In genomic region chr13:93314322-93314721, GRCm38 (mm10) we compare ENCODE assay signal across 25 mouse cellular contexts. TPM values are rescaled to one million over a fixed set of nuclear protein-coding genes. Genes with fewer than 3 reads are reported as not detected.
DNase-seq lines count a peak whose midpoint lies in the region; ATAC-seq and TF ChIP-seq lines count a peak whose summit lies in the region.
"Had no signal": no experiment of that assay in that cellular context is flagged by ENCODE, and none has a peak within 500 bp of the region (broad histone marks: within the 10 kb centered on the region; RNA-seq: fewer than 3 reads in every experiment).

No protein-coding gene starts in this region.

- H3K36me3 ChIP-seq in heart, adult 2 months (ENCODE audit: control insufficient read depth, insufficient read depth, low read length), result no peaks in the 10 kb centered on the region; the same call in 1 of the 2 replicates
- no peaks in the 10 kb centered on the region for H3K36me3 ChIP-seq in kidney, postnatal 0 days (ENCODE audit: insufficient read depth, low read length)
- no peaks in the 10 kb centered on the region for H3K36me3 ChIP-seq in stomach, postnatal 0 days (ENCODE audit: control insufficient read depth, insufficient read depth, low read length)
- H3K36me3 ChIP-seq: hindbrain, embryonic 13.5 days; liver, embryonic 15.5 days; midbrain, embryonic 15.5 days; neural tube, embryonic 13.5 days had no signal

- intact Hi-C loops in heart, adult 2 months (cut with DNase I), result no loop called here
- intact Hi-C loops in heart, postnatal 14 days (cut with DNase I), result no loop called here

- H3K9me3 ChIP-seq in kidney, postnatal 0 days (replicated peaks; ENCODE audit: low read length), result no peaks in the 10 kb centered on the region
- H3K9me3 ChIP-seq in stomach, postnatal 0 days (ENCODE audit: control insufficient read depth, low read length), result no peaks in the 10 kb centered on the region
- H3K9me3 ChIP-seq: hindbrain, embryonic 13.5 days; limb, embryonic 10.5 days; liver, embryonic 15.5 days; midbrain, embryonic 15.5 days; neural tube, embryonic 13.5 days had no signal

- H3K4me1 ChIP-seq in heart, adult 2 months (ENCODE audit: control insufficient read depth, insufficient read depth, low read length), result peaks cover 1% of the 10 kb centered on the region; the same call in 1 of the 2 replicates
- H3K4me1 ChIP-seq in kidney, postnatal 0 days (replicated peaks; ENCODE audit: insufficient read depth, low read length), result no peaks in the 10 kb centered on the region
- H3K4me1 ChIP-seq in stomach, postnatal 0 days (replicated peaks; ENCODE audit: control insufficient read depth, insufficient read depth), result no peaks in the 10 kb centered on the region

- no peaks in the 10 kb centered on the region for H3K27me3 ChIP-seq in heart, adult 2 months (ENCODE audit: control insufficient read depth, insufficient read depth, low read length)
- H3K27me3 ChIP-seq in kidney, postnatal 0 days (ENCODE audit: insufficient read depth, low read length), result no peaks in the 10 kb centered on the region
- no peaks in the 10 kb centered on the region for H3K27me3 ChIP-seq in stomach, postnatal 0 days (ENCODE audit: control insufficient read depth, insufficient read depth, low read length)
- H3K27me3 ChIP-seq: hindbrain, embryonic 13.5 days; liver, embryonic 15.5 days; midbrain, embryonic 15.5 days; neural tube, embryonic 13.5 days had no signal

- no peak for DNase-seq in heart, adult 2 months
- DNase-seq in heart, postnatal 14 days, result no peak
- no peak for DNase-seq in kidney, postnatal 0 days (ENCODE audit: low spot score)
- no peak for DNase-seq in kidney, postnatal 25 days
- peak; percentile 14 for DNase-seq in lung, postnatal 36 days
- no peak for DNase-seq in lung, postnatal 25 days (ENCODE audit: low spot score)
- DNase-seq in stomach, postnatal 0 days (ENCODE audit: low spot score), result no peak
- no peak for DNase-seq in ovary, postnatal 14 days (ENCODE audit: low spot score)
- DNase-seq: adrenal gland, postnatal 25 days; cerebellum, adult 11 months; cerebellum, postnatal 10 days; gastrocnemius, postnatal 10 days; kidney, adult 8-10 months; kidney, postnatal 14 days; liver; lung, postnatal 14 days; right cerebral cortex, postnatal 4 days; thymus, postnatal 25 days had no signal

- no peak for ATAC-seq in kidney, postnatal 0 days (replicated peaks; ENCODE audit: low FRiP score, low read depth)
- ATAC-seq in stomach, postnatal 0 days (ENCODE audit: low FRiP score, low TSS enrichment), result no peak
- ATAC-seq: inflammation-experienced regulatory T-cells, adult 6 months; midbrain, embryonic 15.5 days had no signal

- no peaks in the 10 kb centered on the region for H3K79me2 ChIP-seq in heart, adult 2 months (replicated peaks; ENCODE audit: control insufficient read depth, insufficient read depth, low read length)

- H3K4me2 ChIP-seq in kidney, postnatal 0 days (ENCODE audit: low read length), result no peak overlapping the region
- H3K4me2 ChIP-seq in stomach, postnatal 0 days (replicated peaks; ENCODE audit: low read depth), result no peak overlapping the region
- H3K4me2 ChIP-seq: hindbrain, embryonic 13.5 days; liver, embryonic 15.5 days; midbrain, embryonic 15.5 days; neural tube, embryonic 13.5 days had no signal

- no peak for TF ChIP-seq POLR2A in heart, adult 2 months (IDR thresholded peaks at IDR 0.05; ENCODE audit: insufficient read depth, low read depth, low read length)

- H3K4me3 ChIP-seq in heart, adult 2 months, result no peak overlapping the region
- H3K4me3 ChIP-seq in kidney, postnatal 0 days (replicated peaks; ENCODE audit: low read depth, low read length), result no peak overlapping the region
- H3K4me3 ChIP-seq in stomach, postnatal 0 days (ENCODE audit: low read depth, low read length), result no peak overlapping the region
- H3K4me3 ChIP-seq: hindbrain, embryonic 13.5 days; limb, embryonic 10.5 days; liver, embryonic 15.5 days; midbrain, embryonic 15.5 days; myocyte; neural tube, embryonic 13.5 days had no signal

- TF ChIP-seq EP300 in heart, adult 2 months (IDR thresholded peaks at IDR 0.05; ENCODE audit: insufficient read depth, low read depth, low read length), result 0 out of 2 replicates have a peak, but pooled peaks have one; percentile 15
- no peak for TF ChIP-seq EP300 in stomach, postnatal 0 days (optimal IDR thresholded peaks at IDR 0.05)

- TF ChIP-seq CTCF in heart, adult 2 months (IDR thresholded peaks at IDR 0.05), result peak; percentile 48
- TF ChIP-seq CTCF in kidney, postnatal 0 days (IDR thresholded peaks at IDR 0.05; ENCODE audit: low read depth), result peak; percentile 34; the same call in 1 of the 2 replicates
- TF ChIP-seq CTCF in stomach, postnatal 0 days (IDR thresholded peaks at IDR 0.05; ENCODE audit: low read depth), result peak; percentile 40

- H3K27ac ChIP-seq in heart, adult 2 months, result peak overlapping the region; percentile 26
- H3K27ac ChIP-seq in kidney, postnatal 0 days, result no peak overlapping the region
- H3K27ac ChIP-seq in stomach, postnatal 0 days (replicated peaks), result no peak overlapping the region
- H3K27ac ChIP-seq: hindbrain, embryonic 13.5 days; limb, embryonic 10.5 days; liver, embryonic 15.5 days; midbrain, embryonic 15.5 days; neural tube, embryonic 13.5 days had no signal

- 54% methylated on average over 4 of the region's 4 CpGs for WGBS in heart, adult 2 months
- WGBS in kidney, postnatal 0 days, result 87% methylated on average over 4 of the region's 4 CpGs
- whole genome bisulfite sequencing in stomach, postnatal 0 days, result 83% methylated on average over 4 of the region's 4 CpGs

- no peak overlapping the region for H3K9ac ChIP-seq in heart, adult 2 months (ENCODE audit: low read depth, low read length)
- H3K9ac ChIP-seq in kidney, postnatal 0 days (ENCODE audit: low read depth, low read length), result no peak overlapping the region
- no peak overlapping the region for H3K9ac ChIP-seq in stomach, postnatal 0 days (ENCODE audit: low read length)
- H3K9ac ChIP-seq: hindbrain, embryonic 13.5 days; liver, embryonic 15.5 days; midbrain, embryonic 15.5 days; neural tube, embryonic 13.5 days had no signal

RNA-seq across cellular contexts. Expression of gene Homer1, which starts 14.9 kb away (rescaled TPM):
- total RNA-seq in heart, adult 2 months (2021), result 10 to 100 TPM; 54.8 to 64.0 TPM
- polyA plus RNA-seq in heart, adult 2 months (2012; rRNA removed), result 6.6 and 19.9 TPM in 2 replicates
- total RNA-seq in heart, postnatal 14 days (2021), result 10 to 100 TPM; 63.8 to 67.9 TPM
- polyA plus RNA-seq in kidney, postnatal 0 days (2015; fragmentation: Nextera tagmentation; extraction: Ambion mirVana), result 3.2 and 3.6 TPM in 2 replicates
- polyA plus RNA-seq in stomach, postnatal 0 days (2015; fragmentation: Nextera tagmentation; extraction: Ambion mirVana), result 2.2 and 2.4 TPM in 2 replicates
